Mouse (Mus musculus) CH12.LX (cell line): ENCODE measurements around the gene Exoc6. TPM values are rescaled to one million over a fixed set of nuclear protein-coding genes. Genes with fewer than 3 reads are reported as not detected.

Experiments
- DNase-seq: peaks from one replicate; pipeline ENCODE4 v3.0.0-alpha.2; 2013; ENCODE audit errors: extremely low read depth
- H3K27ac ChIP-seq: 2 replicates; pipeline ENCODE4 v1.5.1; 2012; ENCODE audit warnings: low read depth, mild to moderate bottlenecking, control low read depth, moderate library complexity; ENCODE audit not compliant: insufficient read depth
- H3K27me3 ChIP-seq: replicated peaks from 2 replicates; pipeline ENCODE3; 2012; ENCODE audit warnings: inconsistent platforms
- H3K36me3 ChIP-seq, 2 experiments: replicated peaks in 1 of 2; 2 replicates each; pipeline versions ENCODE3 to v1.6.1; 2012; ENCODE audit warnings: inconsistent platforms in 1 of 2, low read length in 1 of 2, mild to moderate bottlenecking in 1 of 2, mixed read lengths in 1 of 2, moderate library complexity in 1 of 2; ENCODE audit not compliant: control insufficient read depth in 1 of 2, insufficient read depth in 1 of 2
- H3K4me1 ChIP-seq, 2 experiments: 2 replicates each; pipeline ENCODE4 v1.6.1; 2012; ENCODE audit warnings: inconsistent platforms in 1 of 2, moderate library complexity in 1 of 2; ENCODE audit not compliant: insufficient read depth in 2 of 2, control insufficient read depth in 1 of 2
- H3K4me2 ChIP-seq: 2 replicates; pipeline ENCODE4 v1.6.1; 2012; ENCODE audit warnings: low read depth, mild to moderate bottlenecking, control low read depth; ENCODE audit not compliant: poor library complexity, insufficient read depth, severe bottlenecking
- H3K4me3 ChIP-seq, 3 experiments: fragments of 150-350 bp in 1 of 3; sonication (generic) in 1 of 3; replicated peaks in 1 of 3; 2 replicates each; pipeline versions ENCODE3 to v1.5.1; 2011 to 2012; ENCODE audit warnings: low read depth in 2 of 3, low read length in 2 of 3, mild to moderate bottlenecking in 2 of 3, moderate library complexity in 2 of 3, control low read depth in 1 of 3, improper control_type of control experiment in 1 of 3, inconsistent platforms in 1 of 3, mixed read lengths in 1 of 3; ENCODE audit not compliant: poor library complexity in 1 of 3
- H3K79me2 ChIP-seq: replicated peaks from 2 replicates; pipeline ENCODE4 v1.6.1; 2012; ENCODE audit warnings: mild to moderate bottlenecking, moderate library complexity; ENCODE audit not compliant: control insufficient read depth, poor library complexity, insufficient read depth, severe bottlenecking; ENCODE audit errors: extremely low read depth
- H3K9ac ChIP-seq: 2 replicates; pipeline ENCODE4 v1.6.1; 2012; ENCODE audit warnings: low read depth, mild to moderate bottlenecking, control low read depth, moderate library complexity; ENCODE audit not compliant: insufficient read depth
- H3K9me3 ChIP-seq: replicated peaks from 2 replicates; pipeline ENCODE3; 2012; ENCODE audit warnings: low read length, inconsistent platforms, mixed read lengths
- CHD1 ChIP-seq: IDR thresholded peaks from 2 replicates; pipeline ENCODE4 v1.6.1; 2012; ENCODE audit warnings: low read depth, low read length, improper control_type of control experiment, inconsistent platforms
- CHD2 ChIP-seq: IDR thresholded peaks from 2 replicates; pipeline ENCODE4 v1.6.1; 2011; ENCODE audit warnings: low read length, improper control_type of control experiment
- E2F4 ChIP-seq: IDR thresholded peaks from 2 replicates; pipeline ENCODE4 v1.6.1; 2011; ENCODE audit warnings: low read depth, low read length, improper control_type of control experiment; ENCODE audit not compliant: insufficient replicate concordance
- ELF1 ChIP-seq: IDR thresholded peaks from 2 replicates; pipeline ENCODE4 v1.6.1; 2014; ENCODE audit warnings: low read depth, mild to moderate bottlenecking, inconsistent platforms, low read length, improper control_type of control experiment
- EP300 ChIP-seq: IDR thresholded peaks from 2 replicates; pipeline ENCODE4 v1.6.1; 2011; ENCODE audit warnings: low read length, improper control_type of control experiment
- ETS1 ChIP-seq: conservative IDR thresholded peaks from 2 replicates; pipeline ENCODE4 v1.6.1; 2012; ENCODE audit warnings: low read depth, mild to moderate bottlenecking, inconsistent platforms, low read length, improper control_type of control experiment, moderate library complexity
- IRF4 ChIP-seq: IDR thresholded peaks from 2 replicates; pipeline ENCODE4 v1.6.1; 2014; ENCODE audit warnings: low read depth, mild to moderate bottlenecking, inconsistent platforms, low read length, improper control_type of control experiment
- JUN ChIP-seq: IDR thresholded peaks from 2 replicates; pipeline ENCODE4 v1.6.1; 2011; ENCODE audit warnings: low read depth, mild to moderate bottlenecking, low read length, improper control_type of control experiment, moderate library complexity; ENCODE audit not compliant: insufficient read depth
- KAT2A ChIP-seq: IDR thresholded peaks from 2 replicates; pipeline ENCODE4 v1.6.1; 2012; ENCODE audit warnings: low read length, improper control_type of control experiment, inconsistent platforms; ENCODE audit not compliant: insufficient replicate concordance
- MAFK ChIP-seq: IDR thresholded peaks from 2 replicates; pipeline ENCODE4 v1.6.1; 2011; ENCODE audit warnings: low read length, improper control_type of control experiment; ENCODE audit not compliant: insufficient replicate concordance
- MAX ChIP-seq: IDR thresholded peaks from 2 replicates; pipeline ENCODE4 v1.6.1; 2011; ENCODE audit warnings: low read length, improper control_type of control experiment
- MAZ ChIP-seq: IDR thresholded peaks from 2 replicates; pipeline ENCODE4 v1.6.1; 2012; ENCODE audit warnings: low read depth, mild to moderate bottlenecking, inconsistent platforms, low read length, improper control_type of control experiment, moderate library complexity
- MXI1 ChIP-seq: IDR thresholded peaks from 2 replicates; pipeline ENCODE4 v1.6.1; 2011; ENCODE audit warnings: mild to moderate bottlenecking, low read depth, low read length, improper control_type of control experiment
- NELFE ChIP-seq: IDR thresholded peaks from 2 replicates; pipeline ENCODE4 v1.6.1; 2011; ENCODE audit warnings: low read depth, low read length, improper control_type of control experiment
- POLR2A ChIP-seq: IDR thresholded peaks from 2 replicates; pipeline ENCODE4 v1.6.1; 2011; ENCODE audit warnings: low read depth, mild to moderate bottlenecking, improper control_type of control experiment, low read length
- POLR2AphosphoS2 ChIP-seq: IDR thresholded peaks from 2 replicates; pipeline ENCODE4 v1.6.1; 2011; ENCODE audit warnings: low read depth, low read length, improper control_type of control experiment
- RCOR1 ChIP-seq: conservative IDR thresholded peaks from 2 replicates; pipeline ENCODE4 v1.6.1; 2012; ENCODE audit warnings: low read depth, mild to moderate bottlenecking, inconsistent platforms, low read length, improper control_type of control experiment
- SIN3A ChIP-seq: IDR thresholded peaks from 2 replicates; pipeline ENCODE4 v1.6.1; 2012; ENCODE audit warnings: low read length, improper control_type of control experiment, inconsistent platforms
- SMC3 ChIP-seq: IDR thresholded peaks from 2 replicates; pipeline ENCODE4 v1.6.1; 2011; ENCODE audit warnings: low read depth, low read length, improper control_type of control experiment
- TBP ChIP-seq: conservative IDR thresholded peaks from 2 replicates; pipeline ENCODE4 v1.6.1; 2011; ENCODE audit warnings: low read depth, low read length, improper control_type of control experiment
- USF2 ChIP-seq: conservative IDR thresholded peaks from 2 replicates; pipeline ENCODE4 v1.6.1; 2011; ENCODE audit warnings: low read depth, low read length, improper control_type of control experiment
- ZNF384 ChIP-seq: IDR thresholded peaks from 2 replicates; pipeline ENCODE4 v1.6.1; 2012; ENCODE audit warnings: low read depth, low read length, improper control_type of control experiment, inconsistent platforms
- dilution Hi-C: fragments of 300-500 bp; cut with MboI; formaldehyde crosslinking; loops from 2 replicates; pipeline ENCODE4 v1.14.3; 2020; ENCODE audit warnings: low sequenced_read_pairs; ENCODE audit not compliant: extremely low pct_unique_long_range_greater_than_20kb, extremely low pct_ligation_motif_present
- in situ Hi-C: fragments of 300-500 bp; cut with MboI; formaldehyde crosslinking; loops from 3 replicates; pipeline ENCODE4 v1.14.3; 2019; ENCODE audit warnings: low sequenced_read_pairs, low pct_ligation_motif_present, low pct_unique_long_range_greater_than_20kb, mixed read lengths
- polyA plus RNA-seq: library from polyadenylated mRNA; unstranded; fragments of >175 nt; gene quantifications from 2 replicates; pipeline ENCODE4 v1.2.1, GENCODE M21; 2012; ENCODE audit warnings: low read depth; ENCODE audit not compliant: insufficient read length
- total RNA-seq, 2 experiments: library from RNA; depleted of rRNA; stranded (reverse); fragments of 300-350 nt in 1 of 2; fragments of >200 nt in 1 of 2; gene quantifications; 2 replicates each; pipeline ENCODE4 v1.2.3; 2012 to 2014

Gene Exoc6
- total and polyA plus RNA-seq, 3 experiments = 8.0 to 18.5 (median 12.1) TPM

DNA sequence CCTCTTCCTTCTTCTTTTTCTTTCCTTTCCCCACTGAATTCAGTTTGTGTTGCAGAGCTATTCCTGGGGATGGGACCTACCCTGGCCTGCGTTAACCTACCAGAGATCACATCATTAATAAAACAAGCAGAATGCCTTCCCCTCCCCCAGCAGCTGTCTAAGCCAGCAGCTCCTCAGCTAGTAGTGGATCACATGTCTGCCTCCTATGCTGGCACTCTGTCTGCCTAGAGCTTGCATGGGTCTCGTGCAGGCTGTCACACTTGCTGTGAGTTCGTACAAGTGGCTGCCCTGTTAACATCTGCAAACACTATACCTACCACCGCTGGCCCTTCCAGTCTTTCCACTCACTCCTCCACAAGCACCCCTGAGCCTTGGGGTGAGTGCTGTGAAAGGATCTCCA lies 29.4 kb downstream of the Exoc6 start:
- Histone ChIP-seq H3K4me3 (no peak overlapping the region), H3K79me2 (no peaks in the 10 kb centered on the region), H3K9ac (no peak overlapping the region), H3K4me2 (no peak overlapping the region), H3K36me3 (peaks cover 7 to 34% of the 10 kb centered on the region in 2 experiments), H3K9me3 (no peaks in the 10 kb centered on the region), H3K4me1 (peaks cover 0 to 4% of the 10 kb centered on the region in 2 experiments; a peak in 1 of 4 replicates), H3K27ac (no peak overlapping the region), H3K27me3 (no peaks in the 10 kb centered on the region)
- TF ChIP-seq CHD1 (no peak), TBP (no peak), USF2 (no peak), SMC3 (no peak), NELFE (no peak), MXI1 (no peak), MAFK (no peak), CHD2 (no peak), POLR2A (no peak), EP300 (no peak), ELF1 (no peak), MAZ (no peak), IRF4 (no peak), POLR2AphosphoS2 (no peak), ETS1 (no peak), ZNF384 (no peak), JUN (no peak), MAX (no peak), RCOR1 (no peak)
- in situ Hi-C loops (loop anchor here (25.0 kb wide), 1 partner anchor 308 kb away; no protein-coding TSS in a partner anchor), dilution Hi-C loops (no loop called here)
- no peak for DNase-seq

DNA sequence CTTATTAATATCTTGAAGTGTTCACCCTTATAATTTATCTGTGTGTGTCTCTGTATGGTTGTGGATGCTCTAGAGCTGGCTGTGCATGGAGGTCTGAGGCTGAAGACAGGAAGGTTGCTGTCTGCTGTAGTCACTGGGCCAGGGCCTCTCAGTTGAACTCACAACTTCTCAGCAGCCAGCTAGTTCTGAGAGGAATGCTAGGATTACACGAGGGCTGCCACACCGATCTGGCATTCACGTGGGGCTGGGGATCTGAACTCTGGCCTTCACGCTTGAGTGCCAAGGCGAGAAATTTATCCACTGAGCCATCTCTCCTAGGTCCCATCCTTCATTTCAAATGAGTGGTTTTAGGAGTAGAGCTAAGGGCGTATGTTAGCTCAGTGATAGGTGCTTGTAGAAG lies 30.2 kb downstream of the Exoc6 start:
- Histone ChIP-seq H3K79me2 (no peaks in the 10 kb centered on the region), H3K36me3 (peaks cover 7 to 37% of the 10 kb centered on the region in 2 experiments)

More for the DNA sequence above, 30.2 kb downstream of the Exoc6 start:
- Histone ChIP-seq H3K4me1 (no peaks in the 10 kb centered on the region), H3K4me2 (no peak overlapping the region), H3K4me3 (no peak overlapping the region), H3K9me3 (no peaks in the 10 kb centered on the region), H3K9ac (no peak overlapping the region), H3K27ac (no peak overlapping the region), H3K27me3 (no peaks in the 10 kb centered on the region)
- in situ Hi-C loops = loop anchor here (25.0 kb wide), 1 partner anchor 307 kb away; no protein-coding TSS in a partner anchor
- dilution Hi-C loops = no loop called here
- DNase-seq = no peak
- TF ChIP-seq POLR2A (no peak), KAT2A (no peak), E2F4 (no peak), MAFK (no peak), SIN3A (no peak)
